Mouse (Mus musculus) CD4-positive, CD25-positive, alpha-beta regulatory T cell (primary cell): ENCODE measurements around the gene Cct3. TPM values are rescaled to one million over a fixed set of nuclear protein-coding genes. Genes with fewer than 3 reads are reported as not detected.

Source experiments
- polyA plus RNA-seq: library from polyadenylated mRNA; unstranded; fragments of 100-300 nt; shearing (Covaris generic); gene quantifications from one replicate; pipeline ENCODE4 v1.2.1, GENCODE M21; 2017

Gene Cct3
- polyA plus RNA-seq: 339 TPM

GRCm38 (mm10) chr3:88296561-88297318 lies at the start of gene Cct3, which contains the start of gene Tsacc:
Gene Cct3, plus strand, starts transcription at chr3:88297116.
Gene Tsacc, minus strand, starts transcription at chr3:88296999.

DNA sequence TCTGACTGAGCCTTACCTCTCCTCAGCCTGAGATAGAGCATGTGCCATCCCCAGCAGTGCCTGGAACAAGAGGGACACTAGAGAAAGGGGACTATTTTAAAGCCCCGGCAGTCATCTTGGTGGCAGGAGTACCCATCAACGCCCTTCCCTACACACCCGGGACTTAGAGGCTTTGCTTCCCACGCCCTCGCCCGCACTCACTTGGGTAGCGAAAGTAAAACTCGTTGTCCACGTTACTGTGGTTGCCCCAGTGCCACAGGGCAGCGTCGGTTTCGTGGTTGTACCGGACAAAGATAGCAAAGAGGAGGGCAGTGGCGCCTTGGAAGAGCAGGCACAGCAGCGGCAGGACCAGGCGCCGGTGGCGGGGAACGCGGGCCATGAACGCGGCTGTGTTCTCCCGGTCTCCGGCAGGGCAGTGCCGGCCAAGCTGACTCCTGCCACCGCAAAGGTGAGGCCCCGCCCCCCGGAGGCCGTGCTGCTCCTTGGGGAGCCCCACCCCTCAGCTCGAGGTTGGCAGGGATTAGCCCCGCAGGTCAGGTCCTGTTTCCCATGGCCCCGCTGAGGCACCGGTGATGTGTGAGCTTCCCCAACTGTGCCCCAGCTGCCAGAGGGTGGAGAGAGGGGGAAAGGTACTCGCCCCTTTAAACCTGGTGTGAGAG lies 42.5 kb upstream of the Cct3 start, which contains the start of gene Rhbg:
TSS of gene Rhbg (minus strand) at position 442 of the 659 bp plus-strand sequence.

DNA sequence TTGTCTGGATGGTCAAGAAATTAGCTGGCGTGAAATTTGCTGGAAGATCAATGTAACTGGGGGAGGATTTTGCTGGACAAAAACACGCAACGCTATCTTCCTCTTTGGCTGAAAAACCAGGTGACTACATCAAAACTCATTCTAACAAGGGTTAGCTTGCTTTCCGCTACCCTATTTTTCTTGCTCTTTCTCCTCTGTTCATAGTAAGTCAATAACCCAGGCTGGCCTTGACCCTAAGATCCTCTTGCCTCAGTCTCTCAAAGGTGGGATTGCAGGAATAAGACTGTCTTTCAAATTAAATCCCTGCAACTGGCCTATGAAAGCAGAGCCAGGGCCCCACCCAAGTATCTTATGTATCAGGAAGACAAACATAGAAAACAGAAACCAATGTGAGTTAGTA lies 9.8 kb upstream of the Cct3 start, which contains the start of gene Gm38392:
TSS of gene Gm38392 (minus strand) at position 101 of the 400 bp plus-strand sequence.

DNA sequence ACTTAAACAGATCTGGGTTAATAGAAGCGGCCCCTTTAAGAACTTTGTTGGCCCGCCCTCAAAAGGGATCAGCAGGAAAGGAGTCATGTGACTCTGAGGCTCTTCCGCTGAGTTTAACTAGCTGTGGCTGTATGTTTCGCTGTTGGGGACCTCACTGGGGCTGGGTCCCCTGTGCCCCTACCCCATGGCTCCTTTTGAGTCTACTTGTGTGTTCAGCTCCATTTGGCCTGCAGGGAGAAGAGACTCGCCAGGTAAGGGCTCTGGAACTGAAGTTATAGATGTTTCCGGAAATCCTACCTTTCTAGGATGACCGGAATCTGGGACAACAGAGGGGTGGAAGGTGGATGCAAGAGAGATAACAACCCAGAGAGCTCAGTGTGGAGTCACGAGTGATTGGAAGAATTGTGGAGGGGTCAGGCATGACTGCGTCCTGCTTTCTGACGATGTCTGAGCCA lies 28.1 kb downstream of the Cct3 start, which contains the start of gene Glmp:
TSS of gene Glmp (plus strand) at position 73 of the 455 bp plus-strand sequence.

DNA sequence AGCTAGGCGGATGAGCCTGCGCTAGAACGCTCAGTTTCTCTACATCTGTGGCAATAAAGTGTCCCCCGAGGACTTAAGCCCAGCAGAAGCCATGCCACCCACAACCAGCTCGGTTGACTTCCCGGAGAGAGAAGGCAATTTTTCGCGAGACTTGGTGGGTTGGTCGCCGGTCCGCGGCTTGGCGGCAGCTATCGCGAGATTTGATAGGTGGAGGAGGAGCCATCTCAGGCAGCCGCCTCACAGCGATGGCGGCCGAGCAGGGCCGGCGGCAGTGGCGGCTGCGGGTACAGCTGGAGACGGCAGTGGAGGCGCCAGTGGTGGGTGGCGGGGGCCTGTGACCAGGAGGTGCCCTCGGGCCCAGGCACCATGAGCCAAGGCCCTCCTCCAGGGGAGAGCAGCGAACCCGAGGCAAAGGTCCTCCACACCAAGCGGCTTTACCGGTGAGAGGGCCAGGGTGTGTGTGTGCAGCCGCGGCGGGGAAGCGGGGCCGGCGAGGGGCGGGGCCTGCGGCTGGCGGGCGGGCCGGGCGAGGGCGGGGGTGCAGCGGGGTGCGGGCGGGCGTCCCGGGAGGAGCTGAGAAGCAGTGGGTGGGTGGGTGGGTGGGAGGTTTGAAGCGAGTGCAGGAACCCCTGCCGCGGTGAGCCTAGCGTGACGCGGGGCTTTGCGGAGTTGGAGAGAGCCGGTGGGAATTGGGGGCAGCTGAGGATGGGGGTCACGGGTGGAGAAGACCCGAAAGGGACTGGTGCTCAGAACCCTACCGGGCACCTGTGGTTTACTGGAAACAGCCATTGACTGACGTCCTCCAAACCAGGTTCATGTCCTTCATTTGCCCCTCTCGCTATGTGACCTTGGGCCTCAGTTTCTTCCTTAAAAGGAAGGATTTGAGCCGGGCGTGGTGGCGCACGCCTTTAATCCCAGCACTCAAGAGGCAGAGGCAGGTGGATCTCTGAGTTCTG lies 39.4 kb downstream of the Cct3 start, which contains the start of the genes Tmem79 and Smg5:
TSS of gene Tmem79 (minus strand) at position 91 of the 956 bp plus-strand sequence.
TSS of gene Smg5 (plus strand) at position 203 of the 956 bp plus-strand sequence.

DNA sequence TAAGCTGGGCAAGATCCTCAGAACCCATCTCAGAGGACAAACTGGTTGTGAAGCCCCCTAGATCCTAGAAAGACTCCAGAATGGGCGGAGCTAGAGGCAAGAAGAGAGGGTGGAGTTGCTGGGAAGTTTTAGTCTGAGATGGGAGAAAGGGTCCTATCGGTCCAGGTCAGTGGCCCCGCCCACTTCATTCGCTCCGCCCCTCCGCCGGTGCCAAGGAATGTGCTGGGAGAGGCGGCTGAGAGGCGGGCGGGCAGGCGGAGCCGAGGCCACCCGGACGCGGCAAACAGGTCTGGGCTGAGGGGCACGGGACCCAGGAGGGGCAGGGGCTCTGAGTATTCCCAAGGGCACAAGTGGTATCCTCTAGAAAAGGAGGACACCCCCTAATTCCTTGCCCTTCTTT lies 67.4 kb downstream of the Cct3 start, which contains the start of gene Paqr6:
TSS of gene Paqr6 (plus strand) at position 248 of the 400 bp plus-strand sequence.

Other genes with a start within 250 kb of the Cct3 start
- gene Naxe, start 238.6 kb upstream of the Cct3 start, polyA plus RNA-seq: 92.3 TPM
- not detected for gene Ttc24, start 218.8 kb upstream of the Cct3 start, polyA plus RNA-seq
- gene Iqgap3, start 215.1 kb upstream of the Cct3 start, polyA plus RNA-seq: 0.38 TPM
- gene Mef2d, start 154.7 kb upstream of the Cct3 start, polyA plus RNA-seq: 112 TPM
- not detected for gene Rhbg, start 42.4 kb upstream of the Cct3 start, polyA plus RNA-seq
- not detected for gene Gm38392, start 9.9 kb upstream of the Cct3 start, polyA plus RNA-seq
- gene Tsacc, start 117 bp upstream of the Cct3 start, polyA plus RNA-seq: 8.1 TPM
- gene Glmp, start 27.9 kb downstream of the Cct3 start, polyA plus RNA-seq: 338 TPM
- 1.1 TPM for gene Tmem79, start 39.0 kb downstream of the Cct3 start, polyA plus RNA-seq
- gene Smg5, start 39.1 kb downstream of the Cct3 start, polyA plus RNA-seq: 59.8 TPM
- gene Paqr6, start 67.5 kb downstream of the Cct3 start, polyA plus RNA-seq: not detected
- gene Bglap3, start 75.6 kb downstream of the Cct3 start, polyA plus RNA-seq: 0.25 TPM
- gene Bglap2, start 81.6 kb downstream of the Cct3 start, polyA plus RNA-seq: not detected
- gene Bglap, start 87.3 kb downstream of the Cct3 start, polyA plus RNA-seq: not detected
- 35.4 TPM for gene Pmf1, start 113.2 kb downstream of the Cct3 start, polyA plus RNA-seq
- 16.6 TPM for gene Slc25a44, start 128.0 kb downstream of the Cct3 start, polyA plus RNA-seq
- 67.7 TPM for gene Sema4a, start 164.1 kb downstream of the Cct3 start, polyA plus RNA-seq
- gene Lmna, start 212.8 kb downstream of the Cct3 start, polyA plus RNA-seq: 9.6 TPM
- 0.38 TPM for gene Mex3a, start 235.3 kb downstream of the Cct3 start, polyA plus RNA-seq